Mouse (Mus musculus): Measurements from ENCODE around the gene Dclre1c.
"Not testable (repeated sequence)": the region's sequence is repeated elsewhere in the genome, so short reads cannot be mapped to it uniquely, and the experiment has no call there.

Dclre1c gene

GRCm38 (mm10) chr2:3423841-3424578 is at the start of gene Dclre1c:
Gene Dclre1c, plus strand, starts transcription at chr2:3424131.
- in situ Hi-C loops (cut with MboI; ENCODE audit: low pct_unique_long_range_greater_than_20kb in 1 of 2, low sequenced_read_pairs in 2 of 2, unreplicated experiment in 1 of 2), result no loop called here

GRCm38 (mm10) chr2:3387105-3387860 is 36.6 kb upstream of the Dclre1c start:
- in situ Hi-C loops (cut with MboI; ENCODE audit: low pct_unique_long_range_greater_than_20kb in 1 of 2, low sequenced_read_pairs in 2 of 2, unreplicated experiment in 1 of 2), result no loop called here

GRCm38 (mm10) chr2:3391945-3392344 is 32.0 kb upstream of the Dclre1c start:
- in situ Hi-C loops (cut with MboI; ENCODE audit: low pct_unique_long_range_greater_than_20kb in 1 of 2, low sequenced_read_pairs in 2 of 2, unreplicated experiment in 1 of 2), result no loop called here

- in situ Hi-C loops (cut with MboI; ENCODE audit: low pct_unique_long_range_greater_than_20kb in 1 of 2, low sequenced_read_pairs in 2 of 2, unreplicated experiment in 1 of 2), result not testable (repeated sequence)
Observed at GRCm38 (mm10) chr2:3397110-3397509, 26.8 kb upstream of the Dclre1c start, which contains the start of gene Olah. Gene Olah, minus strand, starts transcription at chr2:3397210.

- in situ Hi-C loops (cut with MboI; ENCODE audit: low pct_unique_long_range_greater_than_20kb in 1 of 2, low sequenced_read_pairs in 2 of 2, unreplicated experiment in 1 of 2), result no loop called here
Observed at GRCm38 (mm10) chr2:3405981-3406380, 17.9 kb upstream of the Dclre1c start.

GRCm38 (mm10) chr2:3407756-3408155 is 16.2 kb upstream of the Dclre1c start:
- in situ Hi-C loops (cut with MboI; ENCODE audit: low pct_unique_long_range_greater_than_20kb in 1 of 2, low sequenced_read_pairs in 2 of 2, unreplicated experiment in 1 of 2), result no loop called here

GRCm38 (mm10) chr2:3414241-3414640 is 9.7 kb upstream of the Dclre1c start:
- in situ Hi-C loops (cut with MboI; ENCODE audit: low pct_unique_long_range_greater_than_20kb in 1 of 2, low sequenced_read_pairs in 2 of 2, unreplicated experiment in 1 of 2), result loop anchor here in 1 of 2 experiments (5.0 kb wide), 1 partner anchor 72 kb away; no protein-coding TSS in a partner anchor

- in situ Hi-C loops (cut with MboI; ENCODE audit: low pct_unique_long_range_greater_than_20kb in 1 of 2, low sequenced_read_pairs in 2 of 2, unreplicated experiment in 1 of 2), result no loop called here
Observed at GRCm38 (mm10) chr2:3415676-3416075, 8.3 kb upstream of the Dclre1c start.

- in situ Hi-C loops (cut with MboI; ENCODE audit: low pct_unique_long_range_greater_than_20kb in 1 of 2, low sequenced_read_pairs in 2 of 2, unreplicated experiment in 1 of 2), result no loop called here
Observed at GRCm38 (mm10) chr2:3418883-3419431, 5.0 kb upstream of the Dclre1c start.

- in situ Hi-C loops (cut with MboI; ENCODE audit: low pct_unique_long_range_greater_than_20kb in 1 of 2, low sequenced_read_pairs in 2 of 2, unreplicated experiment in 1 of 2), result no loop called here
Observed at GRCm38 (mm10) chr2:3420157-3420556, 3.8 kb upstream of the Dclre1c start.

- in situ Hi-C loops (cut with MboI; ENCODE audit: low pct_unique_long_range_greater_than_20kb in 1 of 2, low sequenced_read_pairs in 2 of 2, unreplicated experiment in 1 of 2), result no loop called here
Observed at GRCm38 (mm10) chr2:3422548-3422947, 1.4 kb upstream of the Dclre1c start, which contains the start of gene Meig1. Gene Meig1, minus strand, starts transcription at chr2:3422648.

- in situ Hi-C loops (cut with MboI; ENCODE audit: low pct_unique_long_range_greater_than_20kb in 1 of 2, low sequenced_read_pairs in 2 of 2, unreplicated experiment in 1 of 2), result no loop called here
Observed at GRCm38 (mm10) chr2:3424579-3424910, 614 bp downstream of the Dclre1c start.

GRCm38 (mm10) chr2:3430956-3431355 is 7.0 kb downstream of the Dclre1c start:
- in situ Hi-C loops (cut with MboI; ENCODE audit: low pct_unique_long_range_greater_than_20kb in 1 of 2, low sequenced_read_pairs in 2 of 2, unreplicated experiment in 1 of 2), result no loop called here

GRCm38 (mm10) chr2:3435369-3436061 is 11.6 kb downstream of the Dclre1c start:
- in situ Hi-C loops (cut with MboI; ENCODE audit: low pct_unique_long_range_greater_than_20kb in 1 of 2, low sequenced_read_pairs in 2 of 2, unreplicated experiment in 1 of 2), result no loop called here

GRCm38 (mm10) chr2:3437956-3438355 is 14.0 kb downstream of the Dclre1c start:
- in situ Hi-C loops (cut with MboI; ENCODE audit: low pct_unique_long_range_greater_than_20kb in 1 of 2, low sequenced_read_pairs in 2 of 2, unreplicated experiment in 1 of 2), result no loop called here

- in situ Hi-C loops (cut with MboI; ENCODE audit: low pct_unique_long_range_greater_than_20kb in 1 of 2, low sequenced_read_pairs in 2 of 2, unreplicated experiment in 1 of 2), result no loop called here
Observed at GRCm38 (mm10) chr2:3444206-3444605, 20.3 kb downstream of the Dclre1c start.

GRCm38 (mm10) chr2:3445984-3446383 is 22.1 kb downstream of the Dclre1c start:
- in situ Hi-C loops (cut with MboI; ENCODE audit: low pct_unique_long_range_greater_than_20kb in 1 of 2, low sequenced_read_pairs in 2 of 2, unreplicated experiment in 1 of 2), result no loop called here

- in situ Hi-C loops (cut with MboI; ENCODE audit: low pct_unique_long_range_greater_than_20kb in 1 of 2, low sequenced_read_pairs in 2 of 2, unreplicated experiment in 1 of 2), result no loop called here
Observed at GRCm38 (mm10) chr2:3449431-3449830, 25.5 kb downstream of the Dclre1c start.

- in situ Hi-C loops (cut with MboI; ENCODE audit: low pct_unique_long_range_greater_than_20kb in 1 of 2, low sequenced_read_pairs in 2 of 2, unreplicated experiment in 1 of 2), result no loop called here
Observed at GRCm38 (mm10) chr2:3453096-3453495, 29.2 kb downstream of the Dclre1c start.

Measured in mouse embryonic stem cell (cell line).